Mouse (Mus musculus): ENCODE measurements around the gene Kifap3.
A peak's percentile ranks its signal among the peaks of the same experiment; 100 is the strongest.
"Not testable (repeated sequence)": the region's sequence is repeated elsewhere in the genome, so short reads cannot be mapped to it uniquely, and the experiment has no call there.

Kifap3 gene

GRCm38 (mm10) chr1:163779336-163780115 lies at the start of gene Kifap3:
Gene Kifap3 (plus strand): TSS chr1:163779583.
- DNase-seq (ENCODE audit: extremely low spot score, low spot score): peak; percentile 96

GRCm38 (mm10) chr1:163731166-163731565 lies 48.2 kb upstream of the Kifap3 start:
- DNase-seq (ENCODE audit: extremely low spot score, low spot score): not testable (repeated sequence)

GRCm38 (mm10) chr1:163736441-163737238 lies 42.7 kb upstream of the Kifap3 start:
- DNase-seq (ENCODE audit: extremely low spot score, low spot score): no peak

- DNase-seq (ENCODE audit: extremely low spot score, low spot score): no peak
Measured at GRCm38 (mm10) chr1:163737239-163737533, 42.2 kb upstream of the Kifap3 start.

GRCm38 (mm10) chr1:163751360-163751992 lies 27.9 kb upstream of the Kifap3 start:
- no peak for DNase-seq (ENCODE audit: extremely low spot score, low spot score)

- DNase-seq (ENCODE audit: extremely low spot score, low spot score): no peak
Measured at GRCm38 (mm10) chr1:163757462-163758207, 21.7 kb upstream of the Kifap3 start.

- not testable (repeated sequence) for DNase-seq (ENCODE audit: extremely low spot score, low spot score)
Measured at GRCm38 (mm10) chr1:163783577-163783976, 4.2 kb downstream of the Kifap3 start.

- DNase-seq (ENCODE audit: extremely low spot score, low spot score): no peak
Measured at GRCm38 (mm10) chr1:163821365-163821764, 42.0 kb downstream of the Kifap3 start.

GRCm38 (mm10) chr1:163829482-163829881 lies 50.1 kb downstream of the Kifap3 start:
- no peak for DNase-seq (ENCODE audit: extremely low spot score, low spot score)

- no peak for DNase-seq (ENCODE audit: extremely low spot score, low spot score)
Measured at GRCm38 (mm10) chr1:163834066-163834465, 54.7 kb downstream of the Kifap3 start.

GRCm38 (mm10) chr1:163835062-163835461 lies 55.7 kb downstream of the Kifap3 start:
- DNase-seq (ENCODE audit: extremely low spot score, low spot score): no peak

GRCm38 (mm10) chr1:163838482-163838881 lies 59.1 kb downstream of the Kifap3 start:
- DNase-seq (ENCODE audit: extremely low spot score, low spot score): not testable (repeated sequence)

GRCm38 (mm10) chr1:163840555-163840954 lies 61.2 kb downstream of the Kifap3 start:
- no peak for DNase-seq (ENCODE audit: extremely low spot score, low spot score)

GRCm38 (mm10) chr1:163842238-163842637 lies 62.9 kb downstream of the Kifap3 start:
- DNase-seq (ENCODE audit: extremely low spot score, low spot score): no peak

- DNase-seq (ENCODE audit: extremely low spot score, low spot score): no peak
Measured at GRCm38 (mm10) chr1:163843899-163844298, 64.5 kb downstream of the Kifap3 start.

- DNase-seq (ENCODE audit: extremely low spot score, low spot score): peak; percentile 33
Measured at GRCm38 (mm10) chr1:163852884-163853560, 73.6 kb downstream of the Kifap3 start.

GRCm38 (mm10) chr1:163858420-163858819 lies 79.0 kb downstream of the Kifap3 start:
- DNase-seq (ENCODE audit: extremely low spot score, low spot score): no peak

GRCm38 (mm10) chr1:163861538-163861937 lies 82.2 kb downstream of the Kifap3 start:
- no peak for DNase-seq (ENCODE audit: extremely low spot score, low spot score)

- DNase-seq (ENCODE audit: extremely low spot score, low spot score): no peak
Measured at GRCm38 (mm10) chr1:163873158-163873557, 93.8 kb downstream of the Kifap3 start.

- no peak for DNase-seq (ENCODE audit: extremely low spot score, low spot score)
Measured at GRCm38 (mm10) chr1:163889629-163890028, 110.2 kb downstream of the Kifap3 start.

- DNase-seq (ENCODE audit: extremely low spot score, low spot score): no peak
Measured at GRCm38 (mm10) chr1:163893294-163893693, 113.9 kb downstream of the Kifap3 start.
